Mouse (Mus musculus) stomach, embryonic 16.5 days (tissue): ENCODE data around the gene Dyrk1a. TPM values are rescaled to one million over a fixed set of nuclear protein-coding genes. Genes with fewer than 3 reads are reported as not detected.

Experiments used
- ATAC-seq: fragments of 200-750 bp; cut with Nextera tagmentation; 2 replicates; pipeline ENCODE4 v1.8.0; 2017; ENCODE audit warnings: moderate number of reproducible peaks, moderate TSS enrichment; ENCODE audit not compliant: insufficient read depth, low FRiP score
- H3K27ac ChIP-seq: fragments of 300-500 bp; sonication (generic); 2 replicates; pipeline ENCODE4 v1.5.1; 2014; ENCODE audit warnings: low read length
- H3K27me3 ChIP-seq: fragments of 300-500 bp; sonication (generic); 2 replicates; pipeline ENCODE4 v1.6.1; 2014; ENCODE audit warnings: low read length, control low read depth, mixed read lengths; ENCODE audit not compliant: control insufficient read depth, insufficient read depth
- H3K36me3 ChIP-seq: fragments of 300-500 bp; sonication (generic); 2 replicates; pipeline ENCODE4 v1.6.1; 2014; ENCODE audit warnings: low read length; ENCODE audit not compliant: control insufficient read depth, insufficient read depth
- H3K4me1 ChIP-seq: fragments of 300-500 bp; sonication (generic); 2 replicates; pipeline ENCODE4 v1.6.1; 2014; ENCODE audit warnings: low read length, control low read depth, mixed read lengths; ENCODE audit not compliant: control insufficient read depth, insufficient read depth
- H3K4me2 ChIP-seq: fragments of 300-500 bp; sonication (generic); 2 replicates; pipeline ENCODE4 v1.6.1; 2014; ENCODE audit warnings: low read depth, low read length, mixed read lengths
- H3K4me3 ChIP-seq: fragments of 300-500 bp; sonication (generic); replicated peaks from 2 replicates; pipeline ENCODE4 v1.5.1; 2014; ENCODE audit warnings: mild to moderate bottlenecking, low read length
- H3K9ac ChIP-seq: fragments of 300-500 bp; sonication (generic); 2 replicates; pipeline ENCODE4 v1.6.1; 2014; ENCODE audit warnings: low read length
- H3K9me3 ChIP-seq: fragments of 300-500 bp; sonication (generic); replicated peaks from 2 replicates; pipeline ENCODE4 v1.6.1; 2016; ENCODE audit warnings: low read length, control low read depth; ENCODE audit not compliant: control insufficient read depth
- WGBS: fragments of 180-500 bp; shearing (Covaris S2); extraction: QIAGEN DNeasy Blood & Tissue Kit; methylation state at CpG from one replicate; pipeline ENCODE4 v1.1.7; 2014; 5-methylcytosine and 5-hydroxymethylcytosine counted together
- polyA plus RNA-seq: library from polyadenylated mRNA; unstranded; fragments of >200 nt; fragmentation: Nextera tagmentation; extraction: Ambion mirVana; gene quantifications from 2 replicates; pipeline ENCODE4 v1.2.1, GENCODE M21; 2015

Gene Dyrk1a
- polyA plus RNA-seq, 1 experiment from 2014 or later: 7.4 TPM

- peak; percentile 82 for ATAC-seq
- Histone ChIP-seq H3K27me3 (no peaks in the 10 kb centered on the region), H3K9ac (peak overlapping the region; percentile 92), H3K36me3 (no peaks in the 10 kb centered on the region), H3K4me2 (peak overlapping the region; percentile 78), H3K9me3 (no peaks in the 10 kb centered on the region), H3K4me3 (peak overlapping the region; percentile 98), H3K27ac (peak overlapping the region; percentile 99), H3K4me1 (peaks cover 24% of the 10 kb centered on the region)
- WGBS: 1% methylated on average over 52 of the region's 53 CpGs
Observed at GRCm38 (mm10) chr16:94568335-94569228, 1.2 kb upstream of the Dyrk1a start.

GRCm38 (mm10) chr16:94570361-94571041 is 691 bp downstream of the Dyrk1a start:
- H3K36me3 ChIP-seq: no peaks in the 10 kb centered on the region
- H3K27me3 ChIP-seq: no peaks in the 10 kb centered on the region
- WGBS: 0% methylated on average over 70 of the region's 88 CpGs
- no peak; the same call in 1 of the 2 replicates for ATAC-seq
- no peaks in the 10 kb centered on the region for H3K9me3 ChIP-seq
- peak overlapping the region; percentile 62 for H3K4me2 ChIP-seq
- peaks cover 30% of the 10 kb centered on the region for H3K4me1 ChIP-seq
- H3K4me3 ChIP-seq: peak overlapping the region; percentile 98
- H3K27ac ChIP-seq: peak overlapping the region; percentile 100
- peak overlapping the region; percentile 100 for H3K9ac ChIP-seq

DNA sequence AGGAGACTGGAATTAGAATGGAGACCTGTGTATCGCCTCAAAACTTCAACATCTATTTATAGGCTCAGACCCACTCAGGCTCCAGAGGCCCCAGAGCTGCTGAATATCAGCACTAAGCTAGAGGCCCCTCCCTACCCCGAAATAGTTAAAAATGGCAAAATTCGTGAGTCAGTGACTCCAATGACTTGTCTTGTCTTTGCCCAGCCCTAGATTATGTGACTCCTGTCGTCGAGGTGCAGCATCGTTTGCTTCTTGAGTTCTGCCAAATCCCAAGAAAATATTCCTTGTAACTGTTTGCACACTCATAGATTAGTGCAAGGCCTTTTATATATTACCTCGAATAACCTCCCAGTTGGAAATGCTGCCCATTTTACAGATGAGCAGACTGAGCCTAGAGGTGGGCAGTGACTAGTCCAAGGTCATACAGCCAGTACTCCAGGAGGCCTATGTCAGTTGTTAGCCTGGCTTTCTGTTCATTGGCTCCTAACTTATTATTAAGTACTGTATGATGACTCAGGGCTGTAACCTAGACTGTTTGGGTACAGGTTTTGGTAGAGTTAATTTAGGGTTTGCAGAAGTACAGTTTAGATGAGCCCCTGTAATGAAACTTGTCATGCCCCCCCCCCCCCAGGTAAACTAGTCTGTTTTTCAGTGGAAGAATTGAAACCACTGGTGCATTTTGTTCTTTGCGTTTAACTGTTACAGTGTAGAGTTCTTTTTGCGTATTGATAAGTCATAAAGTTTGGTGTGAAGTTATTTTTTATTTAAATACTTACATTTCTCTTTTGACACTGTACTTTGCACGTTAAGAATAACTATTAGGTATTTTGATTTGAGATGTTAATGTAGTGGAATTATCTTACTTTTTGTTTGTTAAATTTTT is 1.5 kb downstream of the Dyrk1a start:
- 22% methylated on average over 10 of the region's 10 CpGs for WGBS
- H3K9ac ChIP-seq: peak overlapping the region; percentile 100
- H3K27me3 ChIP-seq: no peaks in the 10 kb centered on the region
- H3K4me2 ChIP-seq: peak overlapping the region; percentile 62
- peaks cover 35% of the 10 kb centered on the region for H3K4me1 ChIP-seq
- H3K27ac ChIP-seq: peak overlapping the region; percentile 100
- H3K4me3 ChIP-seq: peak overlapping the region; percentile 98
- H3K9me3 ChIP-seq: no peaks in the 10 kb centered on the region
- ATAC-seq: no peak
- no peaks in the 10 kb centered on the region for H3K36me3 ChIP-seq

- H3K27me3 ChIP-seq: no peaks in the 10 kb centered on the region
- WGBS: 22% methylated on average over 2 of the region's 2 CpGs
- H3K4me2 ChIP-seq: peak overlapping the region; percentile 40; the same call in 1 of the 2 replicates
- H3K27ac ChIP-seq: 0 out of 2 replicates have a peak overlapping the region, but pooled peaks have one; percentile 46
- H3K4me3 ChIP-seq: peak overlapping the region; percentile 0; the same call in 1 of the 2 replicates
- no peaks in the 10 kb centered on the region for H3K36me3 ChIP-seq
- peaks cover 35% of the 10 kb centered on the region for H3K4me1 ChIP-seq
- no peaks in the 10 kb centered on the region for H3K9me3 ChIP-seq
- ATAC-seq: no peak
- no peak overlapping the region for H3K9ac ChIP-seq
Observed at GRCm38 (mm10) chr16:94572422-94572821, 2.6 kb downstream of the Dyrk1a start.

DNA sequence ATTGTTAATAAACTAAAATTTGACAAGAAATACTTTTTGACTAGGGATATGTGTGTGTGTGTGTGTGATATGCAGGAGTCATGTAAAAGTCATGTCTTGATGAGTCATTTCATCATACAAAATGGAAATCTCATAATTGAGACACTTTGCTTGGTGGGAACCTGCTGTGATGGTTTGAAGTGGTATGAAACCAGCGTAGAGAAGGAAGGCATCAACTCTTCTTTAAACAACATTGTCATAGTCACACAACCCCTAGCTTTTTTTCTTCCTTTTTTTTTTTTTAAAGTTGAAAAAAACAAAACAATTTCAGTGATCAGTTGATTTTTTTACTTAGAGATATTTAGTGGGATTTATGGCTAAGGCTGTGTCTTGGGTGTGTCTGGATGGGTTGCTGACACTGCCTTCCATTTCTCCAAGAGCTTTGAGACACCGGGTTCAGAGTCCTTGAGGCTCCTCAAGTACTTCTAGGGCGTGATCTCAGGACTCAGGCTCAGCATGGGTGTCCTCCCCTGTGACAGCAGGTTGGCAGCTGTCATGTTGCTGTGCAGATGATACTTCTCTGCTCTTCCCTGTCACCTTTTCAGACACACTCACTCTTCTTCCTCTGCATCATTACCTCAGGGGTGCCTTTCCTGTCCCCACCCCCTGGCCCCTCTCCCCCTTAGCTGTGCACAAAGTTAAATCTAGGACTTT is 4.4 kb downstream of the Dyrk1a start:
- WGBS: 72% methylated on average over 3 of the region's 3 CpGs
- H3K9me3 ChIP-seq: no peaks in the 10 kb centered on the region
- no peak overlapping the region for H3K4me2 ChIP-seq
- H3K27me3 ChIP-seq: no peaks in the 10 kb centered on the region
- H3K4me3 ChIP-seq: no peak overlapping the region
- H3K36me3 ChIP-seq: no peaks in the 10 kb centered on the region
- ATAC-seq: no peak
- H3K4me1 ChIP-seq: peaks cover 38% of the 10 kb centered on the region
- H3K9ac ChIP-seq: no peak overlapping the region
- H3K27ac ChIP-seq: no peak overlapping the region

- H3K4me3 ChIP-seq: no peak overlapping the region
- H3K27ac ChIP-seq: no peak overlapping the region
- no peak overlapping the region for H3K9ac ChIP-seq
- H3K36me3 ChIP-seq: no peaks in the 10 kb centered on the region
- no peak overlapping the region for H3K4me2 ChIP-seq
- no peak for ATAC-seq
- H3K27me3 ChIP-seq: no peaks in the 10 kb centered on the region
- peaks cover 43% of the 10 kb centered on the region for H3K4me1 ChIP-seq
- no peaks in the 10 kb centered on the region for H3K9me3 ChIP-seq
Observed at GRCm38 (mm10) chr16:94574718-94575094, 4.9 kb downstream of the Dyrk1a start.

DNA sequence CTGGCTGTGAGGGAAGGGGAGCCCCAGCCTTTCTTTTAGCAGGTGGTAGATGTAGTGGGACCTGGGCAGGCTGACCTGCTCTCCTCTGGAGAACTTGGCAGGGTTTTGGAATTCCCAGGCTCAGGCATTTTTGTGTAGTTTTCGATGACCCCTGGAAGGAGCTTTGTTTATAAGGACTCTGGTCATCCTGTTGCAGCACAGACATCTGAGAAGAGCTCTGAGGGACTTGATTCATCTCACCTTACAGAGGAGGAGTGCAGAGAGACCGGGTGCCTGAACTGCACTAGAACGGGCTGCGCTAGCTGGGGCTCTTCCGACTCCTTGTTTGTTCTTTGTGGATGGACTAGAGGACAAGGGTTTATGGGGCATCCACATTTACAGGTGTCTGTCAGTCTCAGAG is 5.9 kb downstream of the Dyrk1a start:
- Histone ChIP-seq H3K9me3 (no peaks in the 10 kb centered on the region), H3K4me1 (peaks cover 50% of the 10 kb centered on the region), H3K9ac (no peak overlapping the region), H3K4me3 (no peak overlapping the region), H3K36me3 (no peaks in the 10 kb centered on the region), H3K27ac (no peak overlapping the region), H3K27me3 (no peaks in the 10 kb centered on the region), H3K4me2 (no peak overlapping the region)
- WGBS: 48% methylated on average over 5 of the region's 5 CpGs
- no peak for ATAC-seq

DNA sequence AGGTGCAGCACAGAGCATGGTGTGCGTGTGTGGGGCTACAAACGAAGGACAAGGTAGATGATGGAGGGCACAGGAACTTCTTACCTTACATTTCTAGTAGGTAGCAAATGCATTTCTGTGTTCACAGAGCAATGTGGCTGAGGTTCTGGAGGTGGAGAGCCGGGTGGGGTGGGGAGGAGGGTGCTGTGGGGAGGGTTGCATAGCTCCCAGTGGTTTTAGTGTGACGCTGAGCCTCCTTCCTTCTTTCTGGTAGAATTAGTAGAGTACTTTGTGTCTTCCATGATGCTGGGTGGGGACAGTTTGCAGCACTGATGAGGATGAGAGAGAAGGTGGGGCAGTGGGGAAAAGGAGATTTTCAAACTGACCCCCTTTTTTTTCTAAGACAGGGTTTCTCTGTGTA is 9.5 kb downstream of the Dyrk1a start:
- H3K9me3 ChIP-seq: no peaks in the 10 kb centered on the region
- 89% methylated on average over 4 of the region's 4 CpGs for WGBS
- H3K4me2 ChIP-seq: no peak overlapping the region
- no peaks in the 10 kb centered on the region for H3K36me3 ChIP-seq
- peaks cover 45% of the 10 kb centered on the region for H3K4me1 ChIP-seq
- no peaks in the 10 kb centered on the region for H3K27me3 ChIP-seq
- ATAC-seq: no peak
- no peak overlapping the region for H3K4me3 ChIP-seq
- no peak overlapping the region for H3K9ac ChIP-seq
- no peak overlapping the region for H3K27ac ChIP-seq
